Mouse (Mus musculus): ENCODE results near the gene Cntn3.

Gene Cntn3

DNA sequence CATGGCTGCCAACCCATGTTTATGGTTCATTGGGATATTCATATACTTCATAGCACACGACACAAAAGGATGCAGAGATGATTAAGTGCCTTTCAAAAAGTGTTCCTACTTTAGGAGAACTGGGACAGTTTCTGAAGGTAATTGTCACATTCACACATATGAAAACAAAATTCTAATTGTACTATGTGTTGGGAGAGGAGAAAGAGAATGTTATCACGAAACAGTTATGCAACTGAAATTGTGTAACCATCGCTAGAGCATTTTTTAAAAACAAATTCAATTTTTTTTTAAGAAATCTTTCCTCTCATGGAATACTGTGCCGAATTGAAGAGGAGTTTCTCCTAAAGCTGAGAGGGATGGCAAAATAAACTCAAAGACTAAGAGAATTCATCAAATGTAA lies 134.5 kb downstream of the Cntn3 start:
- DNase-seq = no peak

DNA sequence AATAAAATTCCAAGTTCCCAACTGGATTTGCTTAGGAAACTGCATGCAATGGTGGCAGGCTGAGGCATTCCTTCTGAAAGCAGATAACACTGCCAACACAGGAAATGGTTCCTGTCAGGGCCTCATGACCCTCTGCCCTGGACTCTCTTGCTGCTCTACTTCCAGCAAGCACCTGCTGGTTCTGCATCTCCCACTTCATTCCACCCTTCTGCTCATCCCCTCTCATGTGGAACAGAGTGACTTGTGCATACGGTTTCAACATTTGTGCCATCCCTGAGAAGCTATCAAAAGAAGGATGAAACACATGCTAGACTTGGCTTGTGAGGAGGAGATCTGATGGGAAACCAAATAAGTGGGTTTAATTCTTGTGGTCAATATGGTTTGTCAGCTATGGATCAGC lies 145.4 kb downstream of the Cntn3 start:
- no peak for DNase-seq

DNA sequence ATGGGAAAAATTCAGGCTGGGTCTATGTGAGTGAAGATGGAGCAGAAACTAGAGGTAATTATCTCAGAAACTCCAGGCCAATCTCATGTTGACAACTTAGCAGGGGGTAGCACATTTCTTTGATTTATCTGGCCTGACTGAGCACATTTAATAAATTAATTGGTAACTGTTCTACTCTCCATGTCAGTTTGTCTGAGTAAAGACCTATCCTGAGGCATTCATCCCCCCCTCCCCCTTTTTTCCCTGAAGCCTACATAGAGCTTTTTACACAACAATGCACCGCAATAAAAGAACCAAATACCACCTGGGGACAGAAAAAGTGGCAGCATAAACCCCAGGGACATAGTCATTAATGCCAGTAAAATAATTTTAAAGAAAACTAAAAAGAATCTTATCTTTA lies 151.1 kb downstream of the Cntn3 start:
- DNase-seq = no peak

DNA sequence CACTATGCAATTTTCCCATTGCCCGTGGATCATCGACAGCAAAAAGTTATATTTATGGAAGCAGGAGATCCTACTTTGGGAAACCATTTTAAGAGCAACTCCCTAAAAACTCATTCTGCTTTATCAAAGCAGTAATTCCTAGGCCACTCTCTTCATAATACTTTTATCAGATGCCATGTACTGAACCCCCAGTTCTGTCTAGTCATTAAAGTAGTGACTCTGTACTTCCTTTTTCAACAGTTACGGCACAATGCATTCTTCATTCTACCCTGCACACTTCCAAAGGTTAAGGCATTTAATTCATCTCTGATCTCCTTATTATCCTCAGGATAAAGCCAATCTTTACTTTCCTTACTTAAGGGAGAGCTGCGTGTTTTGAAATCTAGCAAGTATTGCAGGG lies 184.3 kb downstream of the Cntn3 start:
- no peak for DNase-seq

DNA sequence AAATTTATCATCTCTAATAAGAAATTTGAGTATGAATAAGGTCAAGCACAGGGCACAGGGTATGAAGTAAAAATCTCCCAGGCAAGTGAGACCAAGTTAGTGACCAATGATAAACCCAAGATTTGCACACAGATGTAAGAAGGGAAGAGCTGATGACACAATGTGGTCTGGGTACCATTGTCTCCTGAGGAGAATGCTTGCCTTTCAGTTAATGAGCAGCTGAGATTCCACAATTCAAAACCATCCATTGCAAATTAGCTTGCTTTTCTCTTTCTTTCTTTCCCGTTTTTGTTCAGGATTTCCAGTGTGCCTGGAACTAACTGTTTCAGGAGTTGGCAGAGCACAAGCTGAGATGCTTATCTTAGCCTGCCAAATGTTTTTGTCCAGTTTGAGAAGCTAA lies 200.8 kb downstream of the Cntn3 start:
- DNase-seq = no peak

DNA sequence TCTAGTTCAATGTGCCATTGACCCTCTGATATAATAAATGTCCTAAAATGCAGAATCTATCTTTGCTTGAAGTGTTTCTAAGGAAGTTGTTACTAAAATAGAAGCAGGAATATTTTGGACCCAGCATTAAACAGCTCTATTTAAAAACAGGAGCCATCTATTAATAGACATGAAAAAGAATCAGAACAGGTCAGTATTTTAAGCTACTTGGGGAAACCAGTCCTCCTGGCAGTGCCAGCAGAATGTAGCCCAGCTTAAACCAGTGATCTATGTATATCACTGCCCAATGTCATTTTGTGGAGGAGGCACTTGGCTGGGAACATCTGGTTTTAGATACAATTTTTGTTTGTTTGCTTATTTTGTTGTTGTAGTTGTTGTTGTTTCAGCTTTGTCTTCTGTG lies 209.0 kb downstream of the Cntn3 start:
- no peak for DNase-seq

DNA sequence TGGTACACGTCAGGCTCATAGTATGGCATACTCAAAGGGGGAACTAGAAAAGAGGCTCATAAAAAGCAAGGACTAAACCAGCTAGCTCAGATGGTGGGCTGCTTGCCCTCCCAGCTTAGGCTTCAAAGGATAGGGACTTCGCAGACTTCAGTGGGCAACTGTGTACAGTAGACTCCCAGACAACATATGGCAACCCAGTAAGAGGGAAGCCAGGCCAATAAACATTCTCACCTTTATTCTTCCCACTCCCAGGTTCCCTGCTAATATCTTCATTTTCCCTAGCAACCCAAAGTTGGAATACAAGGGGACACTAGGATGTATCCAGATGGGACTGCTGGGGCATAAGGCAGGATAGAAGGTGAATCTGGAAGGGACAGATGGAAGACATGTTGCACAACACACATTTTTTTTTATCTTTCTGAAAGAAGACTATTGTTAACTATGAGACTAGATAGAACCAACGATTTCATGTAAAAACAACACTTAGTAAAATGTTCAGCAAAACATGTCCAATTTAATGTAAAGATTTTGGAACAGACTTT lies 209.5 kb downstream of the Cntn3 start:
- DNase-seq = no peak

DNA sequence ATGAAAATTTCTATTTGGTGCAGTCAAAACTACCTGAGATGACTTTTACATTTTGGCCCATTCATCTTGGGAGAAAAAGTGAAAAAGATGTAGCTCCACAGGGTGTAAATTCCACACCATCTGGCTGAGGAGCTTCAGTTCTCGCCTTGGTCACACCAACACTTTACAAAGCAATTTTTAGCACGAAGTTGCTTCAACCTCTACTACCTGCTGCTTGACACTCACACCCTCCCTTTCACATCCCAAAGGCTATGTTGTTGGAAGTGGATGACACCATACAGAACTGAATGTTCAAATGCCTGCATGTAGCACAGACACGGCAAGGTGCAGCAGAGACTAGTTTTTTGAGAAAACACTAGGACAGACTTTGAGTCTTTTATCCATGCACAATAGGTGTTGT lies 240.8 kb downstream of the Cntn3 start:
- no peak for DNase-seq

DNA sequence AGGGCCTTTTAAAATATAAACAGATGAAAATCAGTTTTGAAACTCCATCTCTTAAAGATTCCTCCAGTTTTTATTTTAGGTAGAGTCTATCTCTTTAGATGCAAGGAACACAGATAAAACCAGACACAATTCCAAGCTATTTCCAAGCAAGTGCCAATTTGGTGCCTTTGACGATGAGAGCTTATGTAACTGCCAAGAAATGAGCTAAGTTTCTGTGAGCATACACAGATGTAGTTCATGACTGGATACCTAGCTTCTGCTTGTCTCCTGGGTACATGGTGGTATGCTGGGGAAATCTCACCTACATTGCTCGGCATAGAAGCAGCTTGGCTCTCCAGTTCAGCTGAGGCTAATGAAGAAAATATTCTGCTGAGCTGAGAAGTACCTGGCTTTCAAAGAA lies 246.2 kb downstream of the Cntn3 start:
- no peak for DNase-seq

DNA sequence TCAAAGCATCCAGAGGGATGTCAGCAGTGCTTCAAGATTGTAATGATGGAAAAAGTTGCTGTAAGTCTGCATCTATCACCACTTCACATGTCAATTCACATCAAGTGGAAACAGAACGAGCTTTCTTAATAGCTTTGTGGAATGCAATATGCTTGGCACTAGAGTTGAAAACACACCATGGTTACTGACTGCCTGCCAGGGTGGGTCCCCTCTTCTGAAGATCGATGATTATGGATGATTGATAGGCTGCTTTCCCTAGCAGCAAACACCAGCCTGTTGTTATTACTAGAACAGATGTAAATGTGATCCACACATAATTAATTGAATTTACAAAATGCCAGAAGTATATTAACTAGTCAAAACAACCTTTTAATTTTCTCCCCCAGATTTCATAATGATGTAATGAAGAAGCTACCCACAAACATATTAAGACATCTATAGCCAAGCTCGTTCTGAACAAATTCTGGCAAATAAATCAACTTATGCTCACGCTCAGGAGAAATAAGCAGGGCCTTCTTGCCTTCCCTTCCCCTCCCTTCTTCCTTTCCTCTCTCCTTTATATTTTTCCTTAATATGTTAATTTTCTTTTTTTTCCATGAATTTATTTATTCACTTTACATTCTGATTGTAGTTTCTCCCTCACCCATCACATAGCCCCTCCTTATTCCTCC lies 250.2 kb downstream of the Cntn3 start:
- DNase-seq = no peak

DNA sequence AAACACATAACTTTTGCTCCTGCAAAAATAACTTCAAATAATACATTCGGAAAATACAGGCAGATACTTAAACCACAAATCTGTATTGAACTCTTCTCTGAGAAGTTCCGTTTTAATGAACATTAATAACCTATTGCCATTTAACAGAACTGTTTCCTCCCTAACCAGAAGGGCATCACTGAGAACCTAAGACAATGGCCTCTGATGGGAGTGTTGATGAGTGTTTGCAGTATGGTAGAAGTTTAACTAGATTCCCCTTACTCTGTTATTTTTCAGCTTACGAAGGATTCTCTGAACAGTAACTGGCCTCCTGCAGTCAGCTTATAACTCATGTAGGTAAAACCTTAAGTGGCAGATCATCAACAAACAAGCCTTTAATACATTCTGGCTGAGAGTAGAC lies 253.1 kb downstream of the Cntn3 start:
- no peak for DNase-seq

DNA sequence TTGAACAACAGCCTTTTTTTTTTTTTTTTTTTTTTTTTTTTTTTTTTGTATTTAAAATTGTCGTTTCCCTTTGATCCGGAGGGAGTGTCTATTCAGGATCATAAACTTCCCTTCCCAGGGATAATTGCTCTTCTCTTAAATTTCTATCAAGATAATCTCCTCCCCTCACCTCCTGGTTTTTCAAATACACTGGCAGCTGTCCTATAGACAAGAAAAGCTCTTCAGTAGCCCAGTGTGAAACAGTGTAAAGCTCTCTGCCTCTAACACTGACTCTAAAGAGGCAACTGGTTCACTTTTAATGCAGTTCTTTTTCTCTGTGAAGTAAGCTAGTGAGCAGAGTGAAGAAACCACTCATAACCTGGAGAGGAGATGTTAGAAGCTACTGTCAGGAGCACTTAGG lies 290.0 kb downstream of the Cntn3 start:
- no peak for DNase-seq

DNA sequence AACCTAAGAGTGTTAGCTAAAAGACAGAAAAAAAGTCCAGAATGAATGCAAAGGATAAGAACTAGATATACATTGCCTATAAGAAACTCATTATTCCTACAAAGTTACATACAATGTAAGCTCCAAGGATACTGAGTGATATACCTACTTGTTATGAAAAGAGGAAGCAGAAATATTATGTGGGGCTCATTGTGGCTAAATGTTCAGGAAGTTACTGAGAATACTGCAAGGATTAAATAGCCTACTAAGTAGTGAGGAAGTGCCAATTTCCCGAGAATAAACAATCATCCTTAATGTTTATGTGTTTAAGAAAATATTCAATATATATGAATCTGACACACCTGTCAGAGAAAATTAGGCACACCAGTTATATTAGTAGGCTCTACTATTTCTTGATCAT lies 341.9 kb downstream of the Cntn3 start:
- DNase-seq = no peak

DNA sequence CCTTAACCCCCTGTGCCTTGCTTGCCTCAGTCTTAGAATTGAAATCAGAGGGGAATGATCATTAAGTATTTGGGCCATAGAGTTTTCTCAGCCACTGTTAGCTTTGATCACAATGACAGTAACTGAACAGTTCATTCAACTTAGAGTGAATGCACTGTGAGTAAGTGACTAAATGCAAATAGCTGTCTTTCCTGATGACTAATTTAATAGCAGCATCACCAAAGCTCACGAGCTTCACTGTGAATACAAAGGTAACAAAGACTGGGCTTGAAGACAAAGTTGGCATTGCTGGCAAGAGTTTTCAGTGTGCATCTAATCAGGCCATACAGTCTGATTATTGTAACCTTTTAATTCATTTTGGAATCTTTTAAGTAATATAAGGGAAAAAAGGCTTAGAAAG lies 386.6 kb downstream of the Cntn3 start:
- no peak for DNase-seq

DNA sequence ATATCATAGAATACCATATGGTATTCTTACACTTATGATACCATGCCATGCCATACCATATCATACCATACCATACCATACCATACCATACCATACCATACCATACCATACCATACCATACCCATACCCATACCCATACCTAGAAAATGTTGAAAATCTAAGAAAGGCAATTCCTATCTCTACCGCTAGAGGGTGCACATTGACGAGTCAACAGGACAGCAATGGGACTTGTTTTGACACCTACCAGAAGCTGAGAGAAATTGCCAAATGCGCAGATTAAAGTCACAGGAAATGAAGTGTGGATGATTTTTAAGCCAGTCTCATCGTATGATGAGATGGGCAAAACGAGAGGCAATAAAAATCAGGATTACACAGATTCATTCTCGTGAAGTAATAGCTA lies 402.0 kb downstream of the Cntn3 start:
- no peak for DNase-seq

DNA sequence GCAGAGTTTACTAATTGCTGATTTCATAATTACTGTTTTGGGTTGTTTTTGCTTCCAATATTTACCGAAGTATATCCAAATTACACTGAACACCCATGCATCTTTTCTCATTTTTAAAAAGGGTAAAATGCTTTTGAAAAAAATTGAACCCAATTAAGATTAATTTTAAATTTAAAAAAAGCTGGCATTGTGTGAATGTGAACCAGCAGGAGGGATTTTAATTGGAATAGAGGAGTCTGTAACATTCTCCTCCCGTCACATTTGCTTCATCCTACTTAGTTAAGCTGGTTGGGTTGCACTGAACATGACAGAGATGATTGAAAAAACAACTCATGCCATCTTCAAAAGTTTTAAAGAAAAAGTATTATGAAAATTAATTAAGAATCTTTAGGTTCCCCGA lies 411.7 kb downstream of the Cntn3 start:
- DNase-seq = no peak

DNA sequence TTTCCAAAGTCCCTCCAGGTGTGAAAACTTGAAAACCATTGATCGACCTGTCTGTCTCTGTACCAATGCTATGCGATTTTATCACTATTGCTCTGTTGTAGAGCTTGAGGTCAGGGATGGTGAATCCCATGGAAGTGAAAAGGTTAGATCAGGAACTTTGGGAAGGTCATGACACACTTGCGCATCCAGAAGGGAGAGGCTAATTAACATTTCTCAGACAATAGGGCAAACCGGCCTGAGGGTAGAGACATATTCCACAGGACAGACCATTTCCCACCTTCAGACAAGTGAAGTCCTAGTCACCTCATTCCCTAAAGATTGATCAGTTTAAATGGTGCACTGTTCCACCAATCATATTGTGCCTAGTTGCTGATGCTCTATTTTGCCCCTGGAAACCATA lies 451.2 kb downstream of the Cntn3 start:
- DNase-seq = no peak

DNA sequence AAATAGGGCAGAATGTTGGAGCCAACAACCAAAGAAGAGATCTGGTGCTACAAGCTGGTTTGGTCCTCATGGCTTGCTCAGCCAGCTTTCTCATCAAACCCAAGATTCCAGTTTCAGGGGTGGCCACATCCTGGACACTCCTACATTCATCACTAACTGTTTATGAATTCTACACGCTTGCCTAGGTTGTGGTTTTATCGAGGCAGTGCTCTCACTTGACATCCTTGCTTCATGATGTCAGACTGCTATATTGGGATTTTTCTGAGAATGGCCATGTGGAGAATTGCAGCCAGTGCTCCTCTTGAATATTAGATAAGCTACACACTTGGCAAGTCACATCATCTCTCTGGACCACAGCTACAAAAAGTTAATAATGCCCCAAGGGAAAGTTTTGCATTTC lies 452.9 kb downstream of the Cntn3 start:
- no peak for DNase-seq

DNA sequence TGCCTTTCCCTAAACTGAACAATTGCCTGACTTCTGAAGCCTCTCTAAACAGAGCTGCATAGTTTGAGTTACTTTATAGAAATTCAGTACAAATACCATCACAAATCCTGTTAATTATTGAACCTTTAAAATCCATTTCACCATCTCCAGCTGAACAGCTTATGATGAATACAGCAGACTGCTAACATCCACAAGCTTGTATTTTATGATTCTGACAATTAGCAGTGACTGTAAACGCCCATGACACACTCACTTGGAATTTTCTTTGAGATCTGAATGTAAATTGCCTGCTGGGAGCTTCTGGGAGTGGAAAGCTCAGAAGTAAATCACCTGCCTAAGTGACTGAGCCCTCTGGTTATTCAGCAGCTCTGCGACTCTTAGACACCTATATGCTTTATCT lies 459.3 kb downstream of the Cntn3 start:
- no peak for DNase-seq
